Mouse (Mus musculus) left cerebral cortex, postnatal 14 days (tissue): ENCODE measurements around the gene Rbm47. TPM values are rescaled to one million over a fixed set of nuclear protein-coding genes. Genes with fewer than 3 reads are reported as not detected.
A peak's percentile ranks its signal among the peaks of the same experiment; 100 is the strongest.

Experiments
- DNase-seq, 2 experiments: peaks; one replicate each; pipeline ENCODE4 v3.0.0; 2021 to 2022; ENCODE audit warnings: low spot score in 2 of 2, mixed read lengths in 1 of 2
- intact Hi-C: fragments of 180-260 bp; cut with DNase I; formaldehyde crosslinking; loops from one replicate; pipeline ENCODE4 v1.15.1; 2025
- total RNA-seq, 2 experiments: library from RNA; stranded (reverse); gene quantifications; 2 replicates each; pipeline ENCODE4 v1.2.3; 2021

The Rbm47 gene
- total RNA-seq, 2 experiments from 2014 or later = 1.2 to 1.6 TPM

GRCm38 (mm10) chr5:66168462-66169098 lies 4.3 kb downstream of the Rbm47 start:
- intact Hi-C loops = no loop called here
- peak in 1 of 2 experiments; percentile 28 for DNase-seq

GRCm38 (mm10) chr5:66166931-66167330 lies 6.0 kb downstream of the Rbm47 start:
- intact Hi-C loops = no loop called here
- no peak for DNase-seq

- no peak for DNase-seq
- intact Hi-C loops = no loop called here
These were observed 6.7 kb downstream of the Rbm47 start for GRCm38 (mm10) chr5:66166193-66166629.

GRCm38 (mm10) chr5:66165748-66166147 lies 7.2 kb downstream of the Rbm47 start:
- DNase-seq = no peak
- intact Hi-C loops = no loop called here

GRCm38 (mm10) chr5:66156431-66156962 lies 16.4 kb downstream of the Rbm47 start:
- intact Hi-C loops = no loop called here
- DNase-seq = no peak

GRCm38 (mm10) chr5:66154616-66155015 lies 18.3 kb downstream of the Rbm47 start:
- DNase-seq = no peak
- intact Hi-C loops = no loop called here

- intact Hi-C loops = no loop called here
- no peak for DNase-seq
These were observed 19.4 kb downstream of the Rbm47 start for GRCm38 (mm10) chr5:66153486-66153885.

- intact Hi-C loops = no loop called here
These were observed 21.4 kb downstream of the Rbm47 start for GRCm38 (mm10) chr5:66151301-66152188.

GRCm38 (mm10) chr5:66150706-66151300 lies 22.1 kb downstream of the Rbm47 start:
- intact Hi-C loops = no loop called here
- no peak for DNase-seq

More at GRCm38 (mm10) chr5:66151301-66152188, 21.4 kb downstream of the Rbm47 start:
- DNase-seq = no peak

- intact Hi-C loops = no loop called here
- no peak for DNase-seq
These were observed 22.7 kb downstream of the Rbm47 start for GRCm38 (mm10) chr5:66150106-66150705.

GRCm38 (mm10) chr5:66149571-66149970 lies 23.3 kb downstream of the Rbm47 start:
- no peak for DNase-seq
- intact Hi-C loops = no loop called here

- DNase-seq = no peak
- intact Hi-C loops = no loop called here
These were observed 23.8 kb downstream of the Rbm47 start for GRCm38 (mm10) chr5:66149111-66149510.

- no peak for DNase-seq
- intact Hi-C loops = no loop called here
These were observed 25.6 kb downstream of the Rbm47 start for GRCm38 (mm10) chr5:66147313-66147712.

GRCm38 (mm10) chr5:66145583-66145982 lies 27.3 kb downstream of the Rbm47 start:
- intact Hi-C loops = no loop called here

GRCm38 (mm10) chr5:66143093-66144032 lies 29.6 kb downstream of the Rbm47 start:
- no peak for DNase-seq
- intact Hi-C loops = no loop called here

More at GRCm38 (mm10) chr5:66145583-66145982, 27.3 kb downstream of the Rbm47 start:
- no peak for DNase-seq

GRCm38 (mm10) chr5:66141474-66141873 lies 31.4 kb downstream of the Rbm47 start:
- DNase-seq = no peak
- intact Hi-C loops = no loop called here

- intact Hi-C loops = no loop called here
- no peak for DNase-seq
These were observed 33.2 kb downstream of the Rbm47 start for GRCm38 (mm10) chr5:66139634-66140295.

- intact Hi-C loops = no loop called here
- no peak for DNase-seq
These were observed 33.7 kb downstream of the Rbm47 start for GRCm38 (mm10) chr5:66139171-66139570.
